Mouse (Mus musculus) lung, embryonic 16.5 days (tissue): ENCODE results near the gene Canx. TPM values are rescaled to one million over a fixed set of nuclear protein-coding genes. Genes with fewer than 3 reads are reported as not detected.
A peak's percentile ranks its signal among the peaks of the same experiment; 100 is the strongest.
"Not testable (repeated sequence)": the region's sequence is repeated elsewhere in the genome, so short reads cannot be mapped to it uniquely, and the experiment has no call there.

Source experiments
- ATAC-seq: fragments of 200-750 bp; cut with Nextera tagmentation; 2 replicates; pipeline ENCODE4 v1.8.0; 2017; ENCODE audit warnings: low read depth, mild to moderate bottlenecking, moderate library complexity
- H3K27ac ChIP-seq: fragments of 300-500 bp; sonication (generic); 2 replicates; pipeline ENCODE4 v1.5.1; 2014; ENCODE audit warnings: mild to moderate bottlenecking, control low read depth, low read length
- H3K27me3 ChIP-seq: fragments of 300-500 bp; sonication (generic); 2 replicates; pipeline ENCODE4 v1.6.1; 2014; ENCODE audit warnings: low read depth, low read length, mixed read lengths; ENCODE audit not compliant: control insufficient read depth, insufficient read depth
- H3K36me3 ChIP-seq: fragments of 300-500 bp; sonication (generic); 2 replicates; pipeline ENCODE4 v1.6.1; 2014; ENCODE audit warnings: low read length; ENCODE audit not compliant: control insufficient read depth, insufficient read depth
- H3K4me1 ChIP-seq: fragments of 300-500 bp; sonication (generic); replicated peaks from 2 replicates; pipeline ENCODE4 v1.6.1; 2014; ENCODE audit warnings: low read length, mixed read lengths; ENCODE audit not compliant: control insufficient read depth, insufficient read depth
- H3K4me2 ChIP-seq: fragments of 300-500 bp; sonication (generic); 2 replicates; pipeline ENCODE4 v1.6.1; 2014; ENCODE audit warnings: low read depth, low read length, control low read depth
- H3K4me3 ChIP-seq: fragments of 300-500 bp; sonication (generic); 2 replicates; pipeline ENCODE4 v1.5.1; 2014; ENCODE audit warnings: mild to moderate bottlenecking, low read length, control low read depth
- H3K9ac ChIP-seq: fragments of 300-500 bp; sonication (generic); 2 replicates; pipeline ENCODE4 v1.6.1; 2014; ENCODE audit warnings: low read length, control low read depth
- H3K9me3 ChIP-seq: fragments of 300-500 bp; sonication (generic); 2 replicates; pipeline ENCODE4 v1.6.1; 2016; ENCODE audit warnings: low read length; ENCODE audit not compliant: control insufficient read depth
- WGBS: fragments of 180-500 bp; shearing (Covaris S2); extraction: QIAGEN DNeasy Blood & Tissue Kit; methylation state at CpG from one replicate; pipeline ENCODE4 v1.1.7; 2014; 5-methylcytosine and 5-hydroxymethylcytosine counted together
- polyA plus RNA-seq: library from polyadenylated mRNA; unstranded; fragments of >200 nt; fragmentation: Nextera tagmentation; extraction: Ambion mirVana; gene quantifications from 2 replicates; pipeline ENCODE4 v1.2.1, GENCODE M21; 2015

The Canx gene
- polyA plus RNA-seq, 1 experiment from 2014 or later, result 349 TPM

DNA sequence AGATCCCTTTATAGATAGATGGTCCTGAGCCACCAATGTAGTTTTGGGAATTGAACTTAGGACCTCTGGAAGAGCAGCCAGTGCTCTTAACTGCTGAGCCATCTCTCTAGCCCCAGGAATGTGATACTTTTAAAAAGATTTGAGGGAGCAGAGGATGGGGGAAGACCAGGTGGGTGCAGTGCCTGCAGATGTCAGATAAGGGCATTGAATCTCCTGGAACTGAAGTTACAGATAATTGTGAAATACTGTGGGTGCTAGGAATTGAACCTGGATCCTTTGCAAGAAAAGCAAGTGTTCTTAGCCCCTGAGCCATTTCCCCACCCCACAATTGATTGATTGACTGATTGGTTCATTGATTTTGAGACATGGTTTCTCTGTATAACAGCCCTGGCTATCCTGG is 39.8 kb upstream of the Canx start:
- Histone ChIP-seq H3K4me2 (no peak overlapping the region), H3K9ac (no peak overlapping the region), H3K4me1 (no peaks in the 10 kb centered on the region), H3K4me3 (no peak overlapping the region), H3K27ac (no peak overlapping the region), H3K9me3 (no peaks in the 10 kb centered on the region), H3K27me3 (no peaks in the 10 kb centered on the region), H3K36me3 (no peaks in the 10 kb centered on the region)
- no peak for ATAC-seq

DNA sequence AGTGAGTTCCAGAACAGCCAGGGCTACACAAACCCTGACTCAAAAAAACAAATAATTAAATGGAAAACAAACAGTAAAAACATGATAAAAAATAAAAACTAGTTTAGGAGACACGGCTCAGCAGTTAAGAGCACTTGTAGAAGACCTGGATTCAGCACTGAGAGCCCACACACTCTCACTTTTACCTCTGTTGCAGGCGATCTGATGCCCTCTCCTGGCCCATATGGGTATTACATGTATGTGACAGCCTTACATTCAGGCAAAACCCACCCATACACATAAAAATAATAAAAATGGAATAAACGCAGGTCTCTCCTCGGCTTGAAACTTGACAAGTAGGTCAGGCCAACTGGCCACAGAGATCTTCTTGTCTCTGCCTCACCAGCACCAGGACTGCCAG is 39.1 kb upstream of the Canx start:
- Histone ChIP-seq H3K36me3 (no peaks in the 10 kb centered on the region), H3K4me3 (no peak overlapping the region), H3K4me1 (no peaks in the 10 kb centered on the region), H3K27ac (no peak overlapping the region), H3K9ac (no peak overlapping the region), H3K9me3 (no peaks in the 10 kb centered on the region), H3K27me3 (no peaks in the 10 kb centered on the region), H3K4me2 (no peak overlapping the region)
- 4% methylated on average over 4 of the region's 4 CpGs for WGBS
- no peak for ATAC-seq

DNA sequence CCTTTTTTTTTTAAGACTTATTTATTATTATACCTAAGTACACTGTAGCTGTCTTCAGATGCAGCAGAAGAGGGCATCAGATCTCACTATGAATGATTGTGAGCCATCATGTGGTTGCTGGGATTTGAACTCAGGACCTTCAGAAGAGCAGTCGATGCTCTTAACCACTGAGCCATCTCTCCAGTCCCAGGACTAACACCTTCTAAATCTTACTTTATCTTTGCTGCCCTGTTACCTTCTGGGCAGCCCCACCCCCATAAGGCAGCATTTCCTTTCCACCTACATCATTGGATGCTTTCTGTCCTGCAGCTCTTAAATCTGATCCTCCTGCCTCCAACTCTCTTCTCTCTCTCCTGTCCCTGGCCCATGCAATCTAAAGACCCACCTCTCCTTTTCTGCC is 35.8 kb upstream of the Canx start:
- H3K9me3 ChIP-seq, H3K4me2 ChIP-seq, H3K4me3 ChIP-seq, H3K9ac ChIP-seq, H3K4me1 ChIP-seq, ATAC-seq, H3K36me3 ChIP-seq, H3K27me3 ChIP-seq, H3K27ac ChIP-seq: not testable (repeated sequence)
- WGBS, result 70% methylated on average over 1 of the region's 1 CpGs

DNA sequence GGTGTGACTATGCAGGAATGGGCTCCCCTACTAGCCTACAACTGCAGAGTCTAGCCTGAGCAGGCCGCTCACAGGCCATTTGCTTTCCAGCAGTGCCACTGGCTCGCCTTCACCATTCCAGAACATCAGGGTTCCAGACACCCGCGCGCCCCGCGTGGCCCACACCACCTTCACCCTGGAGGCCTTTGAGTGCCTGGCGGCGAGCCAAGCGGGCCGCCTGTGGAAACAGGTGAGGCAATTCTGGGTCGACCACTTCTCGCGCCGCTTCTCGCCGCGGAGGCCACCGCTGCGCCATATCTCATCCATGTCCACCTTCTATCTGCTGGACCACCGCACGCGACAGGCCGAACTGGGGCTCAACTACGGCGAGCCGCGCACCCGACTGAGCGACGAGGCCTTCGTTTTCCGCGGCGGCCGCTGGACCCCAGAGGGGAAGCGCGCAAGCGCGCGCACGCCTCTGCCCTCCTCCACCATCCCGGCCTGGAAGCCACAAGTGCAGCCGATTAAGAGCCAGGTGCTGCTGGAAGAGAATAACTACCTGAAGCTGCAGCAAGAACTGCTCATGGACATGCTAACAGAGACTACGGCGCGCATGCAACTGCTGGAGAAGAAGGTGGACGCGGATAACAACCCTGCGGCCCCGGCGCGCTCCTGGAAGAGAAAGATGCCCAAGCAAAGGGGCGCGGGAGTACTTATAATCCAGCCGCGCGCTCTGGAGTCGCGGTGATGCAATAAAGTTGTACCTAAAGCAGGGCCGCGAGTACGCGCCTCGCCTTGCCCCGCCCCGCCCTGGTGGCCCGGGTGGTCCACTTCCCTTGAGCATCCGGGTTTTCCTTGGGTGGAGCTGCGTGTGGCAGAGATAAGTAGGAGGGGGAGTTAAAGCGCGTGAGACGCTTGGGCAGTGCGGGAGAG is 33.7 kb upstream of the Canx start:
- 1% methylated on average over 74 of the region's 74 CpGs for WGBS
- H3K27ac ChIP-seq, result peak overlapping the region; percentile 45

GRCm38 (mm10) chr11:50355395-50355794 is 29.9 kb upstream of the Canx start:
- 42% methylated on average over 1 of the region's 1 CpGs for WGBS
- H3K4me2 ChIP-seq, result no peak overlapping the region
- no peak for ATAC-seq
- no peaks in the 10 kb centered on the region for H3K9me3 ChIP-seq
- H3K27ac ChIP-seq, result no peak overlapping the region
- no peak overlapping the region for H3K9ac ChIP-seq
- H3K27me3 ChIP-seq, result no peaks in the 10 kb centered on the region
- no peaks in the 10 kb centered on the region for H3K36me3 ChIP-seq
- no peak overlapping the region for H3K4me3 ChIP-seq
- H3K4me1 ChIP-seq, result no peaks in the 10 kb centered on the region; the same call in 1 of the 2 replicates

More for the DNA sequence above, 33.7 kb upstream of the Canx start:
- peak overlapping the region; percentile 64 for H3K4me3 ChIP-seq
- H3K9ac ChIP-seq, result peak overlapping the region; percentile 58
- H3K9me3 ChIP-seq, result no peaks in the 10 kb centered on the region
- no peaks in the 10 kb centered on the region for H3K27me3 ChIP-seq
- no peaks in the 10 kb centered on the region for H3K36me3 ChIP-seq
- H3K4me2 ChIP-seq, result peak overlapping the region; percentile 92
- ATAC-seq, result peak; percentile 75
- no peaks in the 10 kb centered on the region; the same call in 1 of the 2 replicates for H3K4me1 ChIP-seq

GRCm38 (mm10) chr11:50354851-50355250 is 29.4 kb upstream of the Canx start:
- H3K4me3 ChIP-seq, result no peak overlapping the region
- no peaks in the 10 kb centered on the region for H3K36me3 ChIP-seq
- no peaks in the 10 kb centered on the region for H3K9me3 ChIP-seq
- H3K9ac ChIP-seq, result no peak overlapping the region
- no peak overlapping the region for H3K4me2 ChIP-seq
- H3K27me3 ChIP-seq, result no peaks in the 10 kb centered on the region
- ATAC-seq, result no peak
- no peaks in the 10 kb centered on the region; the same call in 1 of the 2 replicates for H3K4me1 ChIP-seq
- no peak overlapping the region for H3K27ac ChIP-seq
- 63% methylated on average over 3 of the region's 3 CpGs for WGBS

GRCm38 (mm10) chr11:50354162-50354561 is 28.7 kb upstream of the Canx start, which contains the start of gene Cby3:
TSS of gene Cby3 (plus strand) at chr11:50354462.
- Histone ChIP-seq H3K9ac (no peak within 1 kb of the TSS), H3K36me3 (no peaks in the 10 kb centered on the region), H3K4me3 (no peak within 1 kb of the TSS), H3K27ac (no peak within 1 kb of the TSS), H3K27me3 (no peaks in the 10 kb centered on the region), H3K4me2 (no peak within 1 kb of the TSS), H3K9me3 (no peaks in the 10 kb centered on the region), H3K4me1 (no peaks in the 10 kb centered on the region; the same call in 1 of the 2 replicates)
- ATAC-seq, result no peak

GRCm38 (mm10) chr11:50352177-50352576 is 26.7 kb upstream of the Canx start:
- H3K9me3 ChIP-seq, result no peaks in the 10 kb centered on the region
- H3K27ac ChIP-seq, result no peak overlapping the region
- no peaks in the 10 kb centered on the region for H3K4me1 ChIP-seq
- H3K9ac ChIP-seq, result no peak overlapping the region
- no peak for ATAC-seq
- H3K4me3 ChIP-seq, result no peak overlapping the region
- H3K4me2 ChIP-seq, result no peak overlapping the region
- H3K36me3 ChIP-seq, result no peaks in the 10 kb centered on the region
- H3K27me3 ChIP-seq, result no peaks in the 10 kb centered on the region
- WGBS, result 68% methylated on average over 2 of the region's 2 CpGs

DNA sequence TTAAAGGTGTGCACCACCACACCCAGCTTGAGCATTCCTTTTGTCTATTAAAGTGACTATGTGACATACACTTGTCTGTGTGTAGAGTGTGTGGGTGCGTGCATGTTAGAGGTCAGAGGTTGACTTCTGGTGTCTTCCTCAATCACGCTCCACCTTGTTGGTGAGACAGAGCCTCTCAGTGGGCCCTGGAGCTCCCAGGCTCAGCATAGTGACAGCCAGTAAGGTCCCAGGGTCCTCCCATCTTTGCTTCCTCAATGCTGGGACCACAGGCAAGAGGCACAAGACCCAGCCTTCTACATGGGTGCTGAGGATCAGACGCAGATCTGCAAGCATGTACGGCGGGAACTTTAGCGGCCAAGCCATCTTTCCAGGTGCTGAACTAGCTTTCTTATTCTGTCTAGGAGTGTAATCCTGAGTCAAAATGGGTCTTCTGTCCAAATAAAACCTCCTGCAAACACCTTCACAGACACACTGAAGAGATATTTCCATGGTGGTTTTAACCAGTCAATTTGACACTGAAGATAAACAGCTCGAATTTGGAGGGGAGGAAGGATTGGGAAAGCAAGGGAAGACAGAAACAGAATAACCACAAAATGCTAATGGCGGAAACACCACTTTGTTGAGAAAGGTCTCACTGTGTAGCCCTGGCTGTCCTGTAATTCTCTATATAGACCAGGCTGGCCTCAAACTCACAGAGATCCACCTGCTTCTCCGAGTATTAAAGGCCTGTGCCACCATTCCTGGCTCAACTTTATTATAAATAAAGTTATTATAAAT is 21.0 kb upstream of the Canx start:
- no peak for ATAC-seq
- Histone ChIP-seq H3K9me3 (no peaks in the 10 kb centered on the region), H3K27me3 (no peaks in the 10 kb centered on the region), H3K9ac (no peak overlapping the region), H3K4me3 (no peak overlapping the region), H3K4me1 (no peaks in the 10 kb centered on the region), H3K4me2 (no peak overlapping the region), H3K27ac (no peak overlapping the region), H3K36me3 (no peaks in the 10 kb centered on the region)
- 79% methylated on average over 9 of the region's 9 CpGs for whole genome bisulfite sequencing
